Mouse (Mus musculus): Measurements from ENCODE around the gene Rtl1. TPM values are rescaled to one million over a fixed set of nuclear protein-coding genes. Genes with fewer than 3 reads are reported as not detected.
A peak's percentile ranks its signal among the peaks of the same experiment; 100 is the strongest.

The Rtl1 gene
- polyA plus RNA-seq, 1 experiment from 2014 or later: 1.9 TPM

DNA sequence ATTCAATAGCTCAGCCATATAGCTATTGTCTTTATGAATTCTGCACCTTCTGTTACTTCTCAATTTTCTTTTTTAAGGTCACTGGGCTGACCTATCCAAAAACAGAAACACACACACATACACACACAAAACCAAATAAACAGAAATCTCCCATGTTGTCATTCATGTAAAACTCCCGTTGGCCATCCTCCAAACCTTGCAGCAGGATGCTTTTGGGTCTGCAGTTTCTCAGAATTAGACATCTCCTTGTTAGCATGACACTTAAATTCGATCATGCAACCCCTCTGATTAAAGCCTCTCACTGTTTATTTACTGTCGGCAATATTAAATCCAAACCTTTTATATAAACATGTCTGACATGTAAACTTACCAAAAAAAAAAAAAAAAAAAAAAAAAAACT, 3.4 kb downstream of the Rtl1 start:
- no peaks in the 10 kb centered on the region for H3K27me3 ChIP-seq (replicated peaks; ENCODE audit: control insufficient read depth, insufficient read depth, low read length)
- no peak for ATAC-seq (replicated peaks; ENCODE audit: low FRiP score, low TSS enrichment, low read depth)
- H3K4me2 ChIP-seq (ENCODE audit: low read length): peak overlapping the region; percentile 13; the same call in 1 of the 2 replicates
- H3K4me3 ChIP-seq (ENCODE audit: low read depth, low read length): no peak overlapping the region
- no peak overlapping the region for H3K9ac ChIP-seq (ENCODE audit: low read length)
- 25% methylated on average over 3 of the region's 3 CpGs for WGBS
- 0 out of 2 replicates have a peak, but pooled peaks cover 3% of the 10 kb centered on the region for H3K9me3 ChIP-seq (ENCODE audit: control insufficient read depth, low read length)
- H3K27ac ChIP-seq (ENCODE audit: low read depth): peak overlapping the region; percentile 77; the same call in 1 of the 2 replicates
- DNase-seq (ENCODE audit: low spot score): no peak
- peaks cover 25% of the 10 kb centered on the region for H3K4me1 ChIP-seq (replicated peaks; ENCODE audit: control insufficient read depth, insufficient read depth, low read length)
- peaks cover 59% of the 10 kb centered on the region for H3K36me3 ChIP-seq (ENCODE audit: control insufficient read depth, insufficient read depth, low read length)

DNA sequence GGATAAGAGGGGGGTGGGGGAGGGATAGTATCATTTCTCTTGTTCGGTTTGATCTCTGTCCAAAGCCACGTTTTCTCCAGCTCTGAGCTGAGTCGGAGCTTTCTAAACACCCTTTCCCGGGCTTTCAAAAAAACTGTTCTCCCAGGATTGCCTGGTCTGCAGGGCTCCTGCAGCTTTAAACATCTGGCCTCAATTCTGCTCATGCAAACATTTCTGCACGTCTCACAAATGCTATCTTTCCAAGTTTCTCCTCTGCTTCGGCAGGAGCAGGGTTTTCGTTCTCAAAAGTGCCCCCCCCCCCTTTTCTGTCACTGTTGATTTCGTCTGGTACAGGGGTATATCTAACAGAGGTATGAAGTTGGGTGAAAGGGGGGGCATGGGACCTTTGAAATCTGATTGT, 3.9 kb downstream of the Rtl1 start:
- Histone ChIP-seq H3K36me3 (ENCODE audit: control insufficient read depth, insufficient read depth, low read length) (peaks cover 55% of the 10 kb centered on the region), H3K27ac (ENCODE audit: low read depth) (peak overlapping the region; percentile 77), H3K27me3 (replicated peaks; ENCODE audit: control insufficient read depth, insufficient read depth, low read length) (no peaks in the 10 kb centered on the region), H3K9ac (ENCODE audit: low read length) (no peak overlapping the region), H3K4me1 (replicated peaks; ENCODE audit: control insufficient read depth, insufficient read depth, low read length) (peaks cover 25% of the 10 kb centered on the region), H3K4me3 (ENCODE audit: low read depth, low read length) (no peak overlapping the region), H3K4me2 (ENCODE audit: low read length) (peak overlapping the region; percentile 13; the same call in 1 of the 2 replicates), H3K9me3 (ENCODE audit: control insufficient read depth, low read length) (0 out of 2 replicates have a peak, but pooled peaks cover 3% of the 10 kb centered on the region)
- DNase-seq (ENCODE audit: low spot score) (no peak), ATAC-seq (replicated peaks; ENCODE audit: low FRiP score, low TSS enrichment, low read depth) (0 out of 2 replicates have a peak, but pooled peaks have one; percentile 9)
- WGBS: 29% methylated on average over 8 of the region's 8 CpGs

GRCm38 (mm10) chr12:109595753-109596152, 4.4 kb downstream of the Rtl1 start:
- DNase-seq (ENCODE audit: low spot score) (no peak), ATAC-seq (replicated peaks; ENCODE audit: low FRiP score, low TSS enrichment, low read depth) (no peak)
- H3K27me3 ChIP-seq (replicated peaks; ENCODE audit: control insufficient read depth, insufficient read depth, low read length): no peaks in the 10 kb centered on the region
- H3K9me3 ChIP-seq (ENCODE audit: control insufficient read depth, low read length): 0 out of 2 replicates have a peak, but pooled peaks cover 3% of the 10 kb centered on the region
- peak overlapping the region; percentile 77 for H3K27ac ChIP-seq (ENCODE audit: low read depth)
- H3K36me3 ChIP-seq (ENCODE audit: control insufficient read depth, insufficient read depth, low read length): peaks cover 52% of the 10 kb centered on the region
- peaks cover 25% of the 10 kb centered on the region for H3K4me1 ChIP-seq (replicated peaks; ENCODE audit: control insufficient read depth, insufficient read depth, low read length)
- no peak overlapping the region for H3K4me2 ChIP-seq (ENCODE audit: low read length)
- no peak overlapping the region for H3K4me3 ChIP-seq (ENCODE audit: low read depth, low read length)
- no peak overlapping the region for H3K9ac ChIP-seq (ENCODE audit: low read length)
- 51% methylated on average over 6 of the region's 6 CpGs for WGBS

DNA sequence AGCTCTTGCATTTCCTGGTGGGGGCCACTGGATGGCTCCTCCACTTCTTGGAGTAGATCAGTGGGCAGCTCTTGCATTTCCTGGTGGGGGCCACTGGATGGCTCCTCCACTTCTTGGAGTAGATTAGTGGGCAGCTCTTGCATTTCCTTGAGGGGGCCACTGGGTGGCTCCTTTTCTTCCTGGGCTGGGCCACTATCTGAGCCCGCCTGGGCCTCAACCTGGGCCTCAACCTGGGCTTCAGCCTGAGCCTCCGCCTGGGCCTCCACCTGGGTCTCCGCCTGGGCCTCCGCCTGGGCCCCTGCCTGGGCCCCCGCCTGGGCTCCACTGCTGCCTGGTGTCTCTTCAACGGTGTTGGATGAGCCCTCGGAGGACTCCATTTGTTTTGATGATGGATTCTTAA, 5.2 kb downstream of the Rtl1 start:
- peak overlapping the region; percentile 77 for H3K27ac ChIP-seq (ENCODE audit: low read depth)
- WGBS: 84% methylated on average over 7 of the region's 7 CpGs
- 0 out of 2 replicates have a peak, but pooled peaks cover 3% of the 10 kb centered on the region for H3K9me3 ChIP-seq (ENCODE audit: control insufficient read depth, low read length)
- DNase-seq (ENCODE audit: low spot score) (no peak), ATAC-seq (replicated peaks; ENCODE audit: low FRiP score, low TSS enrichment, low read depth) (no peak)
- H3K4me1 ChIP-seq (replicated peaks; ENCODE audit: control insufficient read depth, insufficient read depth, low read length): peaks cover 25% of the 10 kb centered on the region
- H3K4me3 ChIP-seq (ENCODE audit: low read depth, low read length): no peak overlapping the region
- H3K4me2 ChIP-seq (ENCODE audit: low read length): no peak overlapping the region
- peaks cover 56% of the 10 kb centered on the region for H3K36me3 ChIP-seq (ENCODE audit: control insufficient read depth, insufficient read depth, low read length)
- H3K27me3 ChIP-seq (replicated peaks; ENCODE audit: control insufficient read depth, insufficient read depth, low read length): no peaks in the 10 kb centered on the region
- no peak overlapping the region for H3K9ac ChIP-seq (ENCODE audit: low read length)

DNA sequence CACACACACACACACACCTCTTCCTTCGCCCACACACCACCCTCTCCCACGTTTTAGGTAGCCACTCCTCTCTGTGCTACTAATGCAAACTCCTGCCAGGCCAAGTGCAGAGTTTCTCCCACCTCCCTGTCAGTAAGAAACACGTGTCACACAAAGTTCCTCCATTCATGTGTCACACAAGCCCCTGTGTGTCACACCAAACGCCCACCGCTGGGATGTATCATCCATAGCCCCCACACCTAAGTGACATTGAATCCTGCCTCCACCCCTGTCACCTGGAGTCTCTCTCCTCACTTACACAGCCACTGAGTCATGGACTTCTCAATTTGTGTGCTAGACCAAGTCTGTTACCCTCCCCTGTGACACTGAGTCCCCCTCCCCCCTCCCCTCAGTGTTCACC, 17.9 kb downstream of the Rtl1 start:
- H3K27me3 ChIP-seq (replicated peaks; ENCODE audit: control insufficient read depth, insufficient read depth, low read length): no peaks in the 10 kb centered on the region
- H3K4me3 ChIP-seq (ENCODE audit: low read depth, low read length): no peak overlapping the region
- peaks cover 66% of the 10 kb centered on the region for H3K36me3 ChIP-seq (ENCODE audit: control insufficient read depth, insufficient read depth, low read length)
- H3K27ac ChIP-seq (ENCODE audit: low read depth): no peak overlapping the region
- WGBS: 77% methylated on average over 5 of the region's 5 CpGs
- H3K4me2 ChIP-seq (ENCODE audit: low read length): no peak overlapping the region
- ATAC-seq (replicated peaks; ENCODE audit: low FRiP score, low TSS enrichment, low read depth) (no peak), DNase-seq (ENCODE audit: low spot score) (no peak)
- H3K9me3 ChIP-seq (ENCODE audit: control insufficient read depth, low read length): no peaks in the 10 kb centered on the region
- H3K4me1 ChIP-seq (replicated peaks; ENCODE audit: control insufficient read depth, insufficient read depth, low read length): no peaks in the 10 kb centered on the region
- no peak overlapping the region for H3K9ac ChIP-seq (ENCODE audit: low read length)

DNA sequence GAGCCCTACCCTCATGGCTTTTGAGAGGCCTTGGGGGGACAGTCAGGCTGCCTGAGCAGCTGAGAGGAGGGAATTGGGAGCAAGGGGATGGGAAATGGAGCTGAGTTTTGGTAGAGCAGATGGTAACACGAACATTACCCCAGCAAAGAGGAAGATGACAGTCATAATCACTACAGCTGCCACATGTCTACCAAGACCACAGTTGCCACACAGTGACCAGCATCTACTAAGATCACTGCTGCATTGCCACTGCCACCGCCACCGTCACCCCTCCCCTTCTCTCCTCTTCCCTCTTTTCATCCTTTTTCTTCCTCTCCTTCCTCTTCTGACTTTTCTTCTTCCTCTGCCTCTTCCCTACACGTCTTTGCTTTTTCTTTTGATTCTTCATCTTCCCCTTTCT, 27.9 kb downstream of the Rtl1 start:
- peaks cover 86% of the 10 kb centered on the region for H3K36me3 ChIP-seq (ENCODE audit: control insufficient read depth, insufficient read depth, low read length)
- WGBS: 96% methylated on average over 4 of the region's 4 CpGs
- H3K4me1 ChIP-seq (replicated peaks; ENCODE audit: control insufficient read depth, insufficient read depth, low read length): no peaks in the 10 kb centered on the region
- no peak overlapping the region for H3K27ac ChIP-seq (ENCODE audit: low read depth)
- ATAC-seq (replicated peaks; ENCODE audit: low FRiP score, low TSS enrichment, low read depth) (no peak), DNase-seq (ENCODE audit: low spot score) (no peak)
- H3K9me3 ChIP-seq (ENCODE audit: control insufficient read depth, low read length): no peaks in the 10 kb centered on the region
- H3K27me3 ChIP-seq (replicated peaks; ENCODE audit: control insufficient read depth, insufficient read depth, low read length): no peaks in the 10 kb centered on the region
- no peak overlapping the region for H3K4me3 ChIP-seq (ENCODE audit: low read depth, low read length)
- H3K4me2 ChIP-seq (ENCODE audit: low read length): no peak overlapping the region
- no peak overlapping the region for H3K9ac ChIP-seq (ENCODE audit: low read length)

- H3K4me1 ChIP-seq (replicated peaks; ENCODE audit: control insufficient read depth, insufficient read depth, low read length): no peaks in the 10 kb centered on the region
- ATAC-seq (replicated peaks; ENCODE audit: low FRiP score, low TSS enrichment, low read depth) (no peak), DNase-seq (ENCODE audit: low spot score) (no peak)
- H3K9ac ChIP-seq (ENCODE audit: low read length): no peak overlapping the region
- H3K4me3 ChIP-seq (ENCODE audit: low read depth, low read length): no peak overlapping the region
- no peak overlapping the region for H3K4me2 ChIP-seq (ENCODE audit: low read length)
- no peaks in the 10 kb centered on the region for H3K9me3 ChIP-seq (ENCODE audit: control insufficient read depth, low read length)
- peaks cover 82% of the 10 kb centered on the region for H3K36me3 ChIP-seq (ENCODE audit: control insufficient read depth, insufficient read depth, low read length)
- H3K27me3 ChIP-seq (replicated peaks; ENCODE audit: control insufficient read depth, insufficient read depth, low read length): no peaks in the 10 kb centered on the region
- no peak overlapping the region for H3K27ac ChIP-seq (ENCODE audit: low read depth)
- 90% methylated on average over 10 of the region's 10 CpGs for WGBS
These were observed 39.9 kb downstream of the Rtl1 start for GRCm38 (mm10) chr12:109560111-109560695.

DNA sequence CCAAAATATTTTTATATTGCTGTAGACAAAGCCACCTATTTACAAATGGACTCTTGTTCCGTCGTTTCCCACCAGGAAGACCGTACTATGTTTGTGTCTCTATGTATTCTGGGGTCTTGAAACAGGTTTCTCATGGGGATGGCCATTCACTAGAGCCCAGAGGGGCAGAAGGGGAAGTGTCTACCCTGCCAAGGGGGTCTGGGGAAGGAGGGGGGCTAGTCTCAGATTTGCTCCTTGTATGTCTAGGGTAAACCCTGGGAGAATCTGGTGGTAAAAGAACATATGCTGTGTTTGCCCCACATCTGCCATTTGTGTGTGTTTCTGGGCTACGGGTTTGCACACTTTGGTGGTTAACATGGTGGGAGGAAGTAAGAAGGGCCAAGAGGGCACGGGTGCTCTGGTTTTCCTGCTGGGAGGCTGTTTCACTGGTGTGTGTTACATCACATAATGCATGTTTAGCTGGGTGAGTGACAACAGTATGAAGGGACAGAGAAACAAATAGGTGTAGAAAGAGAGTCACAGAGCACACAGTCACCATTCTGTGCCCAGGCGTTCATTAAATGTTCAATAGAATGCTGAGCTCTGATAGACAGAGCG, 41.1 kb downstream of the Rtl1 start:
- ATAC-seq (replicated peaks; ENCODE audit: low FRiP score, low TSS enrichment, low read depth) (no peak), DNase-seq (ENCODE audit: low spot score) (no peak)
- Histone ChIP-seq H3K27ac (ENCODE audit: low read depth) (no peak overlapping the region), H3K4me2 (ENCODE audit: low read length) (no peak overlapping the region), H3K9ac (ENCODE audit: low read length) (no peak overlapping the region), H3K9me3 (ENCODE audit: control insufficient read depth, low read length) (no peaks in the 10 kb centered on the region), H3K4me1 (replicated peaks; ENCODE audit: control insufficient read depth, insufficient read depth, low read length) (no peaks in the 10 kb centered on the region), H3K36me3 (ENCODE audit: control insufficient read depth, insufficient read depth, low read length) (peaks cover 92% of the 10 kb centered on the region), H3K4me3 (ENCODE audit: low read depth, low read length) (no peak overlapping the region), H3K27me3 (replicated peaks; ENCODE audit: control insufficient read depth, insufficient read depth, low read length) (no peaks in the 10 kb centered on the region)
- 87% methylated on average over 7 of the region's 7 CpGs for WGBS

Data from intestine, embryonic 14.5 days (tissue).